Mouse (Mus musculus): Measurements from ENCODE around the gene Phtf1. TPM values are rescaled to one million over a fixed set of nuclear protein-coding genes. Genes with fewer than 3 reads are reported as not detected.

Gene Phtf1
- 15.3 and 17.8 TPM in 2 replicates for polyA plus RNA-seq (2012)

DNA sequence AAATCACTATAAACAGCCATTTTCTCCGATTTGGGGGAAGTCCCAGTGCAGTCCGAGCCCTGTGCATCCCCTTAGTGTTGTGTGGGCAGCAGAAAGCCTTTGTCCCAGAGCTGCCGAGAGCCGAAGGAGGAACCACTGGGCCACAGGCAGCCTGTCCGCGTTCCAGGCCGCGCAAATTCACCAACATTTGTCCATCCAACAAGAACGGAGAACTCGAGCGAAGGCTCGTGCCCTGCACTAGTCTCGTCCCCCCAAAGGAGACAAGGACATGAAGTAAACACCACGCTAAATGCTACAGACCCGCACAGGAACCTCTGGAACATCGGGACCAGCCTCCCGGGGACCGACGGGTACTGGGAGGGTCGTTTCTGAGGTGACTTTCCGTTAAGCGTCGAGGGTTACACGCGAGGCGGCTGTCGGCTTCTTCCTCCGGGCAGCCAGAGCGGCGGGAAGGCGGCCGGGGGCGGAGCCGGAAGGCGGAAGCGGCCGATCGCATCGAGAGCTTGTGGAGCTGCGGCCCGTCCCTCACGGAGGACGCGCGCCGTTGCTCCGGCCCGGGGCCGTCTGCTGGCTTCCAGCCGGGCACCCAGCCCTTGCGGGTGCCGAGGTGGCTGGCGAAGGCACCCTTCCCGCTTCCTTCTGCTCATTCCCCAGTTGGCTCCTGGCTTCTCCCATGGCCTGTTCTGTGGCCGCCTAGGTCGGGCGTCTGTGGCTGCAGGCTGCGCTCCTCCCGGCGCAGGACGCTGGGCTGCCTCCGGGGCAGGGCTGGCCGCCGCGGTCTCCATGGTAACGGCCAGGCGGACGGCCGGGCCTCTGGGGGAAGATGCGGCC is at the start of gene Phtf1:
Phtf1 (plus strand) TSS at position 250 of the 831 bp plus-strand sequence.

Other genes starting within 250 kb of the Phtf1 start
- 0.03 and 0.10 TPM in 2 replicates for gene Olfml3, start 230.1 kb upstream of the Phtf1 start, polyA plus RNA-seq (2012)
- not detected in 2 replicates for gene Gm10964, start 228.7 kb upstream of the Phtf1 start, polyA plus RNA-seq (2012)
- gene Hipk1, start 176.5 kb upstream of the Phtf1 start, polyA plus RNA-seq (2012): 47.1 and 56.4 TPM in 2 replicates
- 2.8 and 4.4 TPM in 2 replicates for gene Dclre1b, start 158.7 kb upstream of the Phtf1 start, polyA plus RNA-seq (2012)
- 3.8 and 4.4 TPM in 2 replicates for gene Ap4b1, start 158.6 kb upstream of the Phtf1 start, polyA plus RNA-seq (2012)
- gene Gm43064, start 158.5 kb upstream of the Phtf1 start, polyA plus RNA-seq (2012): 0.08 and 0.28 TPM in 2 replicates
- gene Bcl2l15, start 135.5 kb upstream of the Phtf1 start, polyA plus RNA-seq (2012): 0.28 TPM in 1 of 2 replicates, not detected in the other
- gene Ptpn22, start 108.3 kb upstream of the Phtf1 start, polyA plus RNA-seq (2012): 3.9 and 6.0 TPM in 2 replicates
- 25.5 and 29.1 TPM in 2 replicates for gene Rsbn1, start 54.0 kb upstream of the Phtf1 start, polyA plus RNA-seq (2012)

Measured in megakaryocyte-erythroid progenitor cell, adult 5 weeks (primary cell).